Mouse (Mus musculus) bone marrow, adult 2 months (tissue): ENCODE measurements around the gene Tex261.

Experiments used
- CTCF ChIP-seq: fragments of 200-500 bp; IDR thresholded peaks from 2 replicates; pipeline ENCODE4 v1.5.1; 2011; ENCODE audit warnings: low read length, control low read depth; ENCODE audit not compliant: control insufficient read depth, insufficient read depth
- POLR2A ChIP-seq: fragments of 200-500 bp; IDR thresholded peaks from 2 replicates; pipeline ENCODE4 v1.6.1; 2011; ENCODE audit warnings: low read depth, mild to moderate bottlenecking, control low read depth, low read length, borderline replicate concordance; ENCODE audit not compliant: control insufficient read depth

GRCm38 (mm10) chr6:83774126-83774525 is 1.5 kb downstream of the Tex261 start:
- TF ChIP-seq CTCF (no peak), POLR2A (no peak)
